8 mouse cellular contexts compared by ENCODE assay signal in genomic region chr1:92179070-92179469, GRCm38 (mm10). TPM values are rescaled to one million over a fixed set of nuclear protein-coding genes. Genes with fewer than 3 reads are reported as not detected.
DNase-seq lines count a peak whose midpoint lies in the region; ATAC-seq and TF ChIP-seq lines count a peak whose summit lies in the region.

No protein-coding gene starts in this region.

- WGBS in lung, adult 2 months, result 7% methylated on average over 11 of the region's 11 CpGs
- 7% methylated on average over 11 of the region's 11 CpGs for WGBS in heart, embryonic 12.5 days
- 5% methylated on average over 11 of the region's 11 CpGs for WGBS in midbrain, postnatal 0 days

- peak; percentile 34 for DNase-seq in lung, adult 2 months
- no peak for DNase-seq in lung, adult 18-20 months
- peak; percentile 29 for DNase-seq in kidney, postnatal 10 days
- DNase-seq in midbrain, postnatal 0 days (ENCODE audit: low spot score), result peak; percentile 15
- DNase-seq in frontal cortex, postnatal 25 days (ENCODE audit: low spot score in 2 of 2), result no peak
- DNase-seq in ovary, postnatal 14 days (ENCODE audit: low spot score), result no peak

- peaks cover 16% of the 10 kb centered on the region for H3K4me1 ChIP-seq in lung, adult 2 months (ENCODE audit: control insufficient read depth, insufficient read depth, low read length)
- H3K4me1 ChIP-seq in bone marrow macrophage, adult 2 months (ENCODE audit: control insufficient read depth, insufficient read depth, low read length), result peaks cover 30% of the 10 kb centered on the region
- H3K4me1 ChIP-seq in heart, embryonic 12.5 days (replicated peaks), result peaks cover 34% of the 10 kb centered on the region
- H3K4me1 ChIP-seq in midbrain, postnatal 0 days (ENCODE audit: insufficient read depth, low read length), result peaks cover 14% of the 10 kb centered on the region

- TF ChIP-seq CTCF in lung, adult 2 months (IDR thresholded peaks at IDR 0.05; ENCODE audit: insufficient read depth, low read length), result no peak
- TF ChIP-seq CTCF in bone marrow macrophage, adult 2 months (IDR thresholded peaks at IDR 0.05; ENCODE audit: low read depth, low read length), result no peak
- TF ChIP-seq CTCF in midbrain, postnatal 0 days (IDR thresholded peaks at IDR 0.05), result no peak

- peak overlapping the region; percentile 74 for H3K4me2 ChIP-seq in heart, embryonic 12.5 days
- peak overlapping the region; percentile 71 for H3K4me2 ChIP-seq in midbrain, postnatal 0 days (ENCODE audit: low read depth, low read length, poor library complexity, severe bottlenecking)

- no peak overlapping the region; the same call in 1 of the 2 replicates for H3K27ac ChIP-seq in bone marrow macrophage, adult 2 months (ENCODE audit: insufficient read depth, low read depth, low read length)
- H3K27ac ChIP-seq in heart, embryonic 12.5 days (ENCODE audit: poor library complexity, severe bottlenecking), result peak overlapping the region; percentile 92; the same call in 1 of the 2 replicates
- 0 out of 2 replicates have a peak overlapping the region, but pooled peaks have one; percentile 0 for H3K27ac ChIP-seq in midbrain, postnatal 0 days (ENCODE audit: low read depth, low read length)

- H3K27me3 ChIP-seq in heart, embryonic 12.5 days (replicated peaks), result no peaks in the 10 kb centered on the region
- H3K27me3 ChIP-seq in midbrain, postnatal 0 days (ENCODE audit: insufficient read depth, low read length), result no peaks in the 10 kb centered on the region

- TF ChIP-seq POLR2A in lung, adult 2 months (IDR thresholded peaks at IDR 0.05; ENCODE audit: borderline replicate concordance, extremely low read depth, low read depth, low read length), result no peak
- TF ChIP-seq POLR2A in bone marrow macrophage, adult 2 months (IDR thresholded peaks at IDR 0.05; ENCODE audit: borderline replicate concordance, low read depth, low read length), result no peak

- H3K36me3 ChIP-seq in heart, embryonic 12.5 days, result no peaks in the 10 kb centered on the region
- no peaks in the 10 kb centered on the region for H3K36me3 ChIP-seq in midbrain, postnatal 0 days (ENCODE audit: insufficient read depth, low read length)

- peak overlapping the region; percentile 95 for H3K4me3 ChIP-seq in lung, adult 2 months (replicated peaks; ENCODE audit: extremely low read depth, low read depth, low read length)
- peak overlapping the region; percentile 85 for H3K4me3 ChIP-seq in bone marrow macrophage, adult 2 months (ENCODE audit: insufficient read depth, low read length)
- peak overlapping the region; percentile 93 for H3K4me3 ChIP-seq in heart, embryonic 12.5 days
- peak overlapping the region; percentile 89 for H3K4me3 ChIP-seq in midbrain, postnatal 0 days (ENCODE audit: low read depth, low read length)

- peak overlapping the region; percentile 93 for H3K9ac ChIP-seq in heart, embryonic 12.5 days
- H3K9ac ChIP-seq in midbrain, postnatal 0 days (replicated peaks; ENCODE audit: low read length, poor library complexity, severe bottlenecking), result peak overlapping the region; percentile 81

- no peaks in the 10 kb centered on the region for H3K9me3 ChIP-seq in heart, embryonic 12.5 days (replicated peaks)
- no peaks in the 10 kb centered on the region for H3K9me3 ChIP-seq in midbrain, postnatal 0 days (ENCODE audit: low read length)

- no peak for ATAC-seq in heart, embryonic 12.5 days (ENCODE audit: insufficient number of reproducible peaks, low FRiP score)
- no peak for ATAC-seq in midbrain, postnatal 0 days (ENCODE audit: low FRiP score)

RNA-seq across cellular contexts. Expression of gene Hdac4, which starts 16.4 kb away (rescaled TPM):
- polyA plus RNA-seq in lung, adult 2 months (2012; rRNA removed), result 22.6 and 26.2 TPM in 2 replicates
- polyA plus RNA-seq in bone marrow macrophage, adult 2 months (2012; ENCODE audit: insufficient read depth, insufficient read length, missing spikeins), result 6.4 and 6.8 TPM in 2 replicates
- 10.1 and 10.8 TPM in 2 replicates for polyA plus RNA-seq in heart, embryonic 12.5 days (2016; fragmentation: Nextera tagmentation; extraction: Ambion mirVana)
- total RNA-seq in midbrain, postnatal 0 days (2014; rRNA removed), result 45.8 and 51.8 TPM in 2 replicates
- polyA plus RNA-seq in midbrain, postnatal 0 days (2015; fragmentation: Nextera tagmentation; extraction: Ambion mirVana), result 18.0 and 18.1 TPM in 2 replicates

Comparison
In these comparisons a context has a peak if more than half of its experiments do, and no peak if none do; other contexts are left out.
1. DNase-seq: peak in lung, adult 2 months (single experiment), kidney, postnatal 10 days (single experiment) and midbrain, postnatal 0 days (single experiment); none in lung, adult 18-20 months (0 of 2), frontal cortex, postnatal 25 days (0 of 2) and ovary, postnatal 14 days (single experiment).
2. Peak in every context shown above with its lines, with median percentiles within 50 percentile points of each other: H3K4me3 ChIP-seq.